ENCODE assay signal across 8 mouse cellular contexts in the genomic region with DNA sequence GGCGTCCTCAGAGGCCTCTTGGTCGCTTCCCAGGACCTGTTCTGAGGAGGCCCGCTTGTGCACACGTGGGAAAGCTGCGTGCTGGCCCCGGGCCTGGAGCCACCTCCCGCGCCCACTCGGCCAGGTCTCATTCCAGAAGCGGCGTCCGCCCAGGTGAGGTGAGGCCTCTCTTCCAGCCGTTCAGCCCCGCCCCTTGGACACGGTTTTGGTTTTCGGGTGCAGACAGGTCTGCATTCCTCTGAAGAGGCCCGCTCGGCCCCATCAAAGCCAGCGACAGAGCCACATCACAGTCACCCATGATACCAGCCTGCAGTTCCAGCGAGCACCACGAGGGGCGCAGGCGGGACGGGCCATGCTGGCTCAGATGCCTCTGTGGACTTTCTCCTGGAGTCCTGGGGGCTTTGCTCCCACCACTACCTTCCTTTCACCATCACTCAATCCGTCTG. TPM values are rescaled to one million over a fixed set of nuclear protein-coding genes. Genes with fewer than 3 reads are reported as not detected.
DNase-seq lines count a peak whose midpoint lies in the region; ATAC-seq and TF ChIP-seq lines count a peak whose summit lies in the region.

No protein-coding gene starts in this region.

- TF ChIP-seq EP300 in lung, postnatal 0 days (IDR thresholded peaks at IDR 0.05), result no peak

- WGBS in hindbrain, embryonic 15.5 days, result 27% methylated on average over 25 of the region's 25 CpGs
- 12% methylated on average over 25 of the region's 25 CpGs for WGBS in lung, postnatal 0 days

- peak; percentile 51; the same call in 1 of the 2 replicates for ATAC-seq in hindbrain, embryonic 15.5 days (ENCODE audit: low FRiP score, low read depth)
- ATAC-seq in lung, postnatal 0 days, result peak; percentile 76

- no peaks in the 10 kb centered on the region for H3K9me3 ChIP-seq in hindbrain, embryonic 15.5 days
- no peaks in the 10 kb centered on the region for H3K9me3 ChIP-seq in lung, postnatal 0 days (ENCODE audit: low read length)

- TF ChIP-seq CTCF in lung, postnatal 0 days (IDR thresholded peaks at IDR 0.05), result peak; percentile 97

- 0 out of 2 replicates have a peak, but pooled peaks cover 8% of the 10 kb centered on the region for H3K4me1 ChIP-seq in hindbrain, embryonic 15.5 days (replicated peaks)
- no peaks in the 10 kb centered on the region; the same call in 1 of the 2 replicates for H3K4me1 ChIP-seq in lung, postnatal 0 days (ENCODE audit: insufficient read depth, low read depth, low read length)

- H3K27me3 ChIP-seq in hindbrain, embryonic 15.5 days, result no peaks in the 10 kb centered on the region
- no peaks in the 10 kb centered on the region for H3K27me3 ChIP-seq in lung, postnatal 0 days (replicated peaks; ENCODE audit: insufficient read depth, low read length)

- no peak overlapping the region for H3K27ac ChIP-seq in hindbrain, embryonic 15.5 days (replicated peaks)
- no peak overlapping the region for H3K27ac ChIP-seq in lung, postnatal 0 days (ENCODE audit: low read length)

- peak overlapping the region; percentile 2 for H3K4me3 ChIP-seq in hindbrain, embryonic 15.5 days
- no peak overlapping the region for H3K4me3 ChIP-seq in lung, postnatal 0 days (ENCODE audit: low read depth, low read length)

- peak overlapping the region; percentile 57 for H3K4me2 ChIP-seq in hindbrain, embryonic 15.5 days
- peak overlapping the region; percentile 39 for H3K4me2 ChIP-seq in lung, postnatal 0 days (replicated peaks; ENCODE audit: low read depth, low read length)

- H3K36me3 ChIP-seq in hindbrain, embryonic 15.5 days, result no peaks in the 10 kb centered on the region
- no peaks in the 10 kb centered on the region for H3K36me3 ChIP-seq in lung, postnatal 0 days (ENCODE audit: insufficient read depth, low read length)

- DNase-seq in Muller cell, postnatal 12 days (ENCODE audit: inconsistent ontology term), result peak; percentile 65
- DNase-seq in cerebellum, postnatal 25 days, result peak; percentile 81 to 89
- DNase-seq in frontal cortex, postnatal 36 days (ENCODE audit: low spot score in 2 of 2), result peak; percentile 64 to 70
- peak; percentile 60 for DNase-seq in layer of hippocampus, postnatal 14 days (ENCODE audit: low spot score in 2 of 2)
- peak; percentile 64 for DNase-seq in lung, postnatal 0 days (ENCODE audit: low spot score)
- DNase-seq in ovary, postnatal 36 days (ENCODE audit: low spot score), result peak; percentile 72
- peak; percentile 80 for DNase-seq in thymus, postnatal 14 days

- no peak overlapping the region; the same call in 1 of the 2 replicates for H3K9ac ChIP-seq in hindbrain, embryonic 15.5 days
- H3K9ac ChIP-seq in lung, postnatal 0 days (replicated peaks; ENCODE audit: low read depth), result no peak overlapping the region

RNA-seq across cellular contexts. Expression of a gene that starts 51.9 kb away (rescaled TPM):
- 2.5 and 2.7 TPM in 2 replicates for polyA plus RNA-seq in hindbrain, embryonic 15.5 days (2015; fragmentation: Nextera tagmentation; extraction: Ambion mirVana)
- 1 to 10 TPM; 5.2 to 8.2 TPM for total RNA-seq in layer of hippocampus, postnatal 14 days (2021)
- 39.1 and 43.3 TPM in 2 replicates for polyA plus RNA-seq in lung, postnatal 0 days (2015; fragmentation: Nextera tagmentation; extraction: Ambion mirVana)

Comparison
In these comparisons a context has a peak if more than half of its experiments do, and no peak if none do; other contexts are left out.
1. RNA of a gene that starts 51.9 kb away (polyA plus RNA-seq): 39.1 to 43.3 TPM in lung, postnatal 0 days; 2.5 to 2.7 TPM in hindbrain, embryonic 15.5 days; every median in the first group is over 10 times any median in the second.
2. Peak in every context shown above with its lines, with median percentiles within 50 percentile points of each other: DNase-seq.